Mouse (Mus musculus) ES-Bruce4 (cell line): Measurements from ENCODE around the gene Txlnb. TPM values are rescaled to one million over a fixed set of nuclear protein-coding genes. Genes with fewer than 3 reads are reported as not detected.

Source experiments
- H3K27ac ChIP-seq: 2 replicates; pipeline ENCODE4 v1.5.1; 2012; ENCODE audit warnings: low read length, inconsistent platforms; ENCODE audit not compliant: insufficient read depth
- H3K27me3 ChIP-seq: 2 replicates; pipeline ENCODE4 v1.6.1; 2012; ENCODE audit warnings: mild to moderate bottlenecking, low read length, inconsistent platforms; ENCODE audit not compliant: control insufficient read depth, poor library complexity, insufficient read depth, severe bottlenecking
- H3K36me3 ChIP-seq: 2 replicates; pipeline ENCODE4 v1.6.1; 2012; ENCODE audit warnings: inconsistent platforms, mild to moderate bottlenecking, low read length, moderate library complexity; ENCODE audit not compliant: control insufficient read depth, poor library complexity, insufficient read depth, severe bottlenecking
- H3K4me1 ChIP-seq: one replicate; pipeline ENCODE4 v1.8.1; 2011; ENCODE audit warnings: low read length; ENCODE audit not compliant: control insufficient read depth, insufficient read depth
- H3K4me3 ChIP-seq: 2 replicates; pipeline ENCODE4 v1.5.1; 2011; ENCODE audit warnings: low read depth, mild to moderate bottlenecking, low read length
- H3K9ac ChIP-seq: 2 replicates; pipeline ENCODE4 v1.6.1; 2012; ENCODE audit warnings: low read depth, mild to moderate bottlenecking, inconsistent platforms; ENCODE audit not compliant: poor library complexity, severe bottlenecking
- H3K9me3 ChIP-seq: replicated peaks from 2 replicates; pipeline ENCODE4 v1.6.1; 2012; ENCODE audit warnings: mild to moderate bottlenecking, low read length, inconsistent platforms; ENCODE audit not compliant: control insufficient read depth, poor library complexity, insufficient read depth, severe bottlenecking
- CTCF ChIP-seq: IDR thresholded peaks from one replicate; pipeline ENCODE4 v1.8.1; 2011; ENCODE audit warnings: low read depth, low read length
- EP300 ChIP-seq: IDR thresholded peaks from 2 replicates; pipeline ENCODE4 v1.6.1; 2011; ENCODE audit warnings: low read depth, low read length; ENCODE audit not compliant: insufficient read depth
- POLR2A ChIP-seq: IDR thresholded peaks from one replicate; pipeline ENCODE4 v1.8.1; 2011; ENCODE audit warnings: low read length; ENCODE audit not compliant: insufficient read depth
- polyA plus RNA-seq: library from polyadenylated mRNA; stranded (reverse); fragments of >200 nt; gene quantifications from 2 replicates; pipeline ENCODE4 v1.2.4, GENCODE M21; 2011; ENCODE audit warnings: low read depth; ENCODE audit not compliant: missing spikeins, insufficient read depth, insufficient read length

Gene Txlnb
- polyA plus RNA-seq, 1 experiment = 1.7 TPM

- Histone ChIP-seq H3K9me3 (no peaks in the 10 kb centered on the region), H3K9ac (no peak overlapping the region), H3K27me3 (no peaks in the 10 kb centered on the region), H3K4me3 (no peak overlapping the region), H3K4me1 (no peaks in the 10 kb centered on the region), H3K27ac (no peak overlapping the region), H3K36me3 (no peaks in the 10 kb centered on the region)
- TF ChIP-seq EP300 = no peak
- TF ChIP-seq CTCF = no peak
- TF ChIP-seq POLR2A = no peak
Observed at GRCm38 (mm10) chr10:17787938-17788337, 8.1 kb upstream of the Txlnb start.

- H3K9ac ChIP-seq = no peak overlapping the region
- no peaks in the 10 kb centered on the region for H3K36me3 ChIP-seq
Observed at GRCm38 (mm10) chr10:17788347-17788746, 7.7 kb upstream of the Txlnb start.

DNA sequence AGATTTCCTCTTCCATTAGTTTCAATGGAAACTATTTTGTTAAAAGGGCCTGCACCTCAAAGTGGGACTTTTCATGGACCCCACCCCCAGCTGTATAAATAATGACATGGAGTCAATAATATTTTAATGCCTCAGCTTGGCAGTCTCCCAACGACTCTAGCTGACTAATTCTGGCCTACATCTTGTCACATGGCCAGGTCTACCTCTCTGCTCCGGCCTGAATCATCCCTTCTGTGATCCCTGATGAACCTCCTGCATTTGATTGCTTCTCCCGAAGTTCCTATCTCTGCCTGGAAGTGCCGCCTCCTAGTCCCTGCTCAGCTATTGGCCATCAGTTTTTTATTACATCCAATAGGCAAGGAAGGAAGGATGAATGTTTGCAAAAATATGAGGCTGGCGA is 2.1 kb upstream of the Txlnb start:
- Histone ChIP-seq H3K9ac (no peak overlapping the region), H3K4me3 (no peak overlapping the region), H3K27ac (no peak overlapping the region), H3K27me3 (no peaks in the 10 kb centered on the region), H3K36me3 (no peaks in the 10 kb centered on the region), H3K9me3 (no peaks in the 10 kb centered on the region), H3K4me1 (no peaks in the 10 kb centered on the region)
- no peak for TF ChIP-seq CTCF
- no peak for TF ChIP-seq EP300
- TF ChIP-seq POLR2A = no peak

More at GRCm38 (mm10) chr10:17788347-17788746, 7.7 kb upstream of the Txlnb start:
- no peak for TF ChIP-seq POLR2A
- TF ChIP-seq CTCF = no peak
- no peak for TF ChIP-seq EP300
- Histone ChIP-seq H3K4me3 (no peak overlapping the region), H3K9me3 (no peaks in the 10 kb centered on the region), H3K27ac (no peak overlapping the region), H3K27me3 (no peaks in the 10 kb centered on the region), H3K4me1 (no peaks in the 10 kb centered on the region)

GRCm38 (mm10) chr10:17794443-17794842 is 1.6 kb upstream of the Txlnb start:
- Histone ChIP-seq H3K4me3 (no peak overlapping the region), H3K9me3 (no peaks in the 10 kb centered on the region), H3K9ac (no peak overlapping the region), H3K36me3 (no peaks in the 10 kb centered on the region), H3K27ac (no peak overlapping the region), H3K27me3 (no peaks in the 10 kb centered on the region), H3K4me1 (no peaks in the 10 kb centered on the region)
- TF ChIP-seq EP300 (no peak), CTCF (no peak)

GRCm38 (mm10) chr10:17795227-17795626 is 799 bp upstream of the Txlnb start:
- H3K27ac ChIP-seq = no peak overlapping the region
- H3K9ac ChIP-seq = no peak overlapping the region
- no peaks in the 10 kb centered on the region for H3K36me3 ChIP-seq
- no peak overlapping the region for H3K4me3 ChIP-seq
- H3K4me1 ChIP-seq = no peaks in the 10 kb centered on the region
- TF ChIP-seq EP300 = no peak
- TF ChIP-seq CTCF = no peak
- TF ChIP-seq POLR2A = no peak
- H3K9me3 ChIP-seq = no peaks in the 10 kb centered on the region; the same call in 1 of the 2 replicates
- H3K27me3 ChIP-seq = no peaks in the 10 kb centered on the region

- H3K4me1 ChIP-seq = no peaks in the 10 kb centered on the region
- H3K27ac ChIP-seq = peak overlapping the region; percentile 17; the same call in 1 of the 2 replicates
- H3K27me3 ChIP-seq = no peaks in the 10 kb centered on the region
- H3K9ac ChIP-seq = no peak overlapping the region
- no peak for TF ChIP-seq EP300
- no peak for TF ChIP-seq CTCF
- TF ChIP-seq POLR2A = no peak
- no peaks in the 10 kb centered on the region; the same call in 1 of the 2 replicates for H3K9me3 ChIP-seq
- no peak overlapping the region for H3K4me3 ChIP-seq
- H3K36me3 ChIP-seq = no peaks in the 10 kb centered on the region
Observed at GRCm38 (mm10) chr10:17796846-17797631, 1.0 kb downstream of the Txlnb start.
